Mouse (Mus musculus) liver, embryonic 15.5 days (tissue): ENCODE measurements at regions not wholly inside any gene's neighbourhood (a gene's known extent, or its start where the extent isn't known, plus 50 kb on each side); places are given as distances from the start of the nearest gene placed in this dataset.
"Not testable (repeated sequence)": the region's sequence is repeated elsewhere in the genome, so short reads cannot be mapped to it uniquely, and the experiment has no call there.

Experiments
- ATAC-seq: fragments of 200-750 bp; cut with Nextera tagmentation; 2 replicates; pipeline ENCODE4 v1.8.0; 2017; ENCODE audit warnings: moderate number of reproducible peaks, mild to moderate bottlenecking, moderate library complexity; ENCODE audit not compliant: insufficient read depth
- H3K27ac ChIP-seq: fragments of 300-500 bp; sonication (generic); replicated peaks from 2 replicates; pipeline ENCODE4 v1.5.1; 2015; ENCODE audit warnings: mild to moderate bottlenecking, inconsistent platforms
- H3K27me3 ChIP-seq: fragments of 300-500 bp; sonication (generic); 2 replicates; pipeline ENCODE4 v1.6.1; 2015; ENCODE audit warnings: mild to moderate bottlenecking, inconsistent platforms
- H3K36me3 ChIP-seq: fragments of 300-500 bp; sonication (generic); replicated peaks from 2 replicates; pipeline ENCODE4 v1.6.1; 2015; ENCODE audit warnings: moderate library complexity, mild to moderate bottlenecking, inconsistent platforms
- H3K4me1 ChIP-seq: fragments of 300-500 bp; sonication (generic); replicated peaks from 2 replicates; pipeline ENCODE4 v1.6.1; 2015; ENCODE audit warnings: inconsistent platforms
- H3K4me2 ChIP-seq: fragments of 300-500 bp; sonication (generic); 2 replicates; pipeline ENCODE4 v1.6.1; 2015; ENCODE audit warnings: moderate library complexity, mild to moderate bottlenecking, inconsistent platforms
- H3K4me3 ChIP-seq: fragments of 300-500 bp; sonication (generic); replicated peaks from 2 replicates; pipeline ENCODE4 v1.5.1; 2015; ENCODE audit warnings: mild to moderate bottlenecking, inconsistent platforms
- H3K9ac ChIP-seq: fragments of 300-500 bp; sonication (generic); 2 replicates; pipeline ENCODE4 v1.6.1; 2015; ENCODE audit warnings: moderate library complexity, mild to moderate bottlenecking, inconsistent platforms
- H3K9me3 ChIP-seq: fragments of 300-500 bp; sonication (generic); replicated peaks from 2 replicates; pipeline ENCODE4 v1.6.1; 2016; ENCODE audit warnings: inconsistent platforms
- WGBS: fragments of 180-500 bp; shearing (Covaris S2); methylation state at CpG from one replicate; pipeline ENCODE4 v1.1.7; 2015; ENCODE audit warnings: mixed read lengths; ENCODE audit not compliant: insufficient replicate concordance; 5-methylcytosine and 5-hydroxymethylcytosine counted together

- H3K27me3 ChIP-seq, result no peaks in the 10 kb centered on the region
- H3K27ac ChIP-seq, result no peak overlapping the region
- no peaks in the 10 kb centered on the region for H3K4me1 ChIP-seq
- no peaks in the 10 kb centered on the region for H3K9me3 ChIP-seq
- H3K36me3 ChIP-seq, result no peaks in the 10 kb centered on the region
- no peak overlapping the region for H3K4me2 ChIP-seq
- no peak overlapping the region for H3K4me3 ChIP-seq
- WGBS, result 37% methylated on average over 10 of the region's 10 CpGs
- no peak overlapping the region for H3K9ac ChIP-seq
- no peak for ATAC-seq
Measured at GRCm38 (mm10) chr1:4617479-4617878, 190.2 kb upstream of the Gm37988 start.

GRCm38 (mm10) chr1:4622408-4622807, 185.3 kb upstream of the Gm37988 start:
- no peak overlapping the region for H3K4me3 ChIP-seq
- no peaks in the 10 kb centered on the region for H3K9me3 ChIP-seq
- ATAC-seq, result no peak
- WGBS, result 46% methylated on average over 5 of the region's 5 CpGs
- H3K4me2 ChIP-seq, result no peak overlapping the region
- no peaks in the 10 kb centered on the region for H3K36me3 ChIP-seq
- H3K27ac ChIP-seq, result no peak overlapping the region
- H3K4me1 ChIP-seq, result no peaks in the 10 kb centered on the region
- H3K27me3 ChIP-seq, result no peaks in the 10 kb centered on the region
- H3K9ac ChIP-seq, result no peak overlapping the region

GRCm38 (mm10) chr1:4623268-4623667, 184.4 kb upstream of the Gm37988 start:
- H3K4me3 ChIP-seq, result no peak overlapping the region
- 1% methylated on average over 2 of the region's 2 CpGs for WGBS
- H3K9me3 ChIP-seq, result no peaks in the 10 kb centered on the region
- H3K9ac ChIP-seq, result no peak overlapping the region
- H3K4me2 ChIP-seq, result no peak overlapping the region
- ATAC-seq, result peak; percentile 31; the same call in 1 of the 2 replicates
- no peaks in the 10 kb centered on the region for H3K36me3 ChIP-seq
- no peaks in the 10 kb centered on the region for H3K27me3 ChIP-seq
- H3K4me1 ChIP-seq, result no peaks in the 10 kb centered on the region
- H3K27ac ChIP-seq, result no peak overlapping the region

- no peak for ATAC-seq
- H3K27me3 ChIP-seq, result no peaks in the 10 kb centered on the region
- H3K4me3 ChIP-seq, result no peak overlapping the region
- no peak overlapping the region for H3K9ac ChIP-seq
- WGBS, result 16% methylated on average over 7 of the region's 7 CpGs
- no peaks in the 10 kb centered on the region for H3K36me3 ChIP-seq
- no peaks in the 10 kb centered on the region for H3K9me3 ChIP-seq
- H3K27ac ChIP-seq, result no peak overlapping the region
- no peak overlapping the region for H3K4me2 ChIP-seq
- H3K4me1 ChIP-seq, result no peaks in the 10 kb centered on the region
Measured at GRCm38 (mm10) chr1:4653937-4654336, 153.8 kb upstream of the Gm37988 start.

GRCm38 (mm10) chr1:4655252-4655651, 152.4 kb upstream of the Gm37988 start:
- H3K9me3 ChIP-seq, result no peaks in the 10 kb centered on the region
- no peaks in the 10 kb centered on the region for H3K27me3 ChIP-seq
- no peak overlapping the region for H3K4me2 ChIP-seq
- ATAC-seq, result no peak
- H3K4me3 ChIP-seq, result no peak overlapping the region
- H3K4me1 ChIP-seq, result no peaks in the 10 kb centered on the region
- no peaks in the 10 kb centered on the region for H3K36me3 ChIP-seq
- no peak overlapping the region for H3K27ac ChIP-seq
- H3K9ac ChIP-seq, result no peak overlapping the region

- Histone ChIP-seq H3K4me3 (no peak overlapping the region), H3K27me3 (no peaks in the 10 kb centered on the region), H3K4me2 (no peak overlapping the region), H3K9me3 (no peaks in the 10 kb centered on the region), H3K27ac (no peak overlapping the region), H3K36me3 (no peaks in the 10 kb centered on the region), H3K9ac (no peak overlapping the region), H3K4me1 (no peaks in the 10 kb centered on the region)
- ATAC-seq, result no peak
- 48% methylated on average over 5 of the region's 5 CpGs for WGBS
Measured at GRCm38 (mm10) chr1:4656883-4657282, 150.8 kb upstream of the Gm37988 start.

- H3K9ac ChIP-seq, H3K36me3 ChIP-seq, H3K4me3 ChIP-seq, ATAC-seq, H3K4me2 ChIP-seq, H3K9me3 ChIP-seq, H3K4me1 ChIP-seq, H3K27ac ChIP-seq, H3K27me3 ChIP-seq: not testable (repeated sequence)
- 64% methylated on average over 7 of the region's 7 CpGs for WGBS
Measured at GRCm38 (mm10) chr1:4660081-4660480, 147.6 kb upstream of the Gm37988 start.

- H3K9ac ChIP-seq, H3K4me2 ChIP-seq, H3K4me3 ChIP-seq, H3K36me3 ChIP-seq, H3K4me1 ChIP-seq, H3K27me3 ChIP-seq, H3K27ac ChIP-seq, ATAC-seq, H3K9me3 ChIP-seq: not testable (repeated sequence)
- WGBS, result 72% methylated on average over 5 of the region's 5 CpGs
Measured at GRCm38 (mm10) chr1:4660616-4661015, 147.1 kb upstream of the Gm37988 start.

GRCm38 (mm10) chr1:4661761-4662160, 145.9 kb upstream of the Gm37988 start:
- ATAC-seq, result no peak
- no peaks in the 10 kb centered on the region for H3K27me3 ChIP-seq
- no peak overlapping the region for H3K9ac ChIP-seq
- H3K4me2 ChIP-seq, result no peak overlapping the region
- 65% methylated on average over 1 of the region's 1 CpGs for WGBS
- no peak overlapping the region for H3K4me3 ChIP-seq
- H3K4me1 ChIP-seq, result no peaks in the 10 kb centered on the region
- H3K9me3 ChIP-seq, result no peaks in the 10 kb centered on the region
- H3K36me3 ChIP-seq, result no peaks in the 10 kb centered on the region
- no peak overlapping the region for H3K27ac ChIP-seq

GRCm38 (mm10) chr1:4669732-4670131, 138.0 kb upstream of the Gm37988 start:
- WGBS, result 48% methylated on average over 1 of the region's 1 CpGs
- Histone ChIP-seq H3K4me3 (no peak overlapping the region), H3K9ac (no peak overlapping the region), H3K9me3 (no peaks in the 10 kb centered on the region), H3K27ac (no peak overlapping the region), H3K4me1 (no peaks in the 10 kb centered on the region), H3K36me3 (no peaks in the 10 kb centered on the region), H3K4me2 (no peak overlapping the region), H3K27me3 (no peaks in the 10 kb centered on the region)
- no peak for ATAC-seq

- no peaks in the 10 kb centered on the region for H3K9me3 ChIP-seq
- H3K4me1 ChIP-seq, result no peaks in the 10 kb centered on the region
- H3K27me3 ChIP-seq, result no peaks in the 10 kb centered on the region
- no peak overlapping the region for H3K4me2 ChIP-seq
- no peak overlapping the region for H3K9ac ChIP-seq
- ATAC-seq, result no peak
- H3K27ac ChIP-seq, result no peak overlapping the region
- H3K4me3 ChIP-seq, result no peak overlapping the region
- WGBS, result 38% methylated on average over 1 of the region's 1 CpGs
- H3K36me3 ChIP-seq, result no peaks in the 10 kb centered on the region
Measured at GRCm38 (mm10) chr1:4671237-4672019, 136.3 kb upstream of the Gm37988 start.

GRCm38 (mm10) chr1:4672344-4672743, 135.3 kb upstream of the Gm37988 start:
- H3K4me1 ChIP-seq, result no peaks in the 10 kb centered on the region
- ATAC-seq, result no peak
- no peaks in the 10 kb centered on the region for H3K36me3 ChIP-seq
- WGBS, result 32% methylated on average over 4 of the region's 4 CpGs
- no peak overlapping the region for H3K4me3 ChIP-seq
- H3K4me2 ChIP-seq, result no peak overlapping the region
- no peaks in the 10 kb centered on the region for H3K27me3 ChIP-seq
- no peak overlapping the region for H3K9ac ChIP-seq
- H3K27ac ChIP-seq, result no peak overlapping the region
- H3K9me3 ChIP-seq, result no peaks in the 10 kb centered on the region
